Mouse (Mus musculus) megakaryocyte, adult 5-6 weeks (primary cell): ENCODE measurements around the gene Slc34a2. TPM values are rescaled to one million over a fixed set of nuclear protein-coding genes. Genes with fewer than 3 reads are reported as not detected.

Source experiments
- ATAC-seq: 2 replicates; pipeline ENCODE4 v1.8.0; 2016; ENCODE audit warnings: mild to moderate bottlenecking, inconsistent platforms; ENCODE audit not compliant: poor library complexity, severe bottlenecking
- total RNA-seq, 2 experiments: library from RNA; stranded (forward) in 1 of 2; stranded (reverse) in 1 of 2; fragments of 153-499, 151-499 nt in 1 of 2; fragments of 221-1000, 200-1000 nt in 1 of 2; gene quantifications; 2 replicates each; pipeline versions ENCODE4 v1.2.3 to v1.2.4; 2015 to 2017

Gene Slc34a2
- total RNA-seq, 2 experiments from 2014 or later, result not detected

DNA sequence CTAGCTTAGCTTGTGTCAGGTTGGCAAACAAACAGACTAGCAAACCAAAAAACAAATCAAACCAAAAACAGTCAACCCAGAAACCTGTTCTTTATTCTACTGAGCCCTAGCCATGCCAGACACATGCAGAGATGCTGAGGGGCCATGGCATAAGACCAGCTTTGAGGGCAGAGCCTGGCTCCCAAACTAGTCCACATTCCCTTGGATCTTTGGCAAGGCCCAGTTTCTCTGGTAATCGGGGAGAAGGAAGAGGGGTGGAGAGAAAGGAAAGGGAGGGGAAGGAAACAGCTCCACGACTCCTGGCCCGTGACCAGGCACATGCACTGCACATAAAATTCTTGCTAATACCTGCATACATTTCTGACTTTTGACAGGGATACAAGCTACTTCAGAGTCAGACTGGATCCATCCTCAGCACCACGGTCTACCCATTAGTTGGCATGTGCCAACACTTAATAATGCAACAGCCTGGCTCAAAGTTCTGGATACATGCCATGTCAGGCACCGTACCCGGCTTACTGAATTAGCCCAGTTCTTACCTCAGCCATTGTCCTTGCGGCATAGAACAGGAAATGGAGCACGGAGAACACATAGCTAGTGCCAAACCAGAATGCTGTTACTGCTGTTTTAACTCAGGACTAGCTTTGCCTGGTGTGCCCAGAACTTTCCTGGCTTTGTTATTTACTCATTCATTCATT is 12.5 kb upstream of the Slc34a2 start:
- no peak for ATAC-seq

DNA sequence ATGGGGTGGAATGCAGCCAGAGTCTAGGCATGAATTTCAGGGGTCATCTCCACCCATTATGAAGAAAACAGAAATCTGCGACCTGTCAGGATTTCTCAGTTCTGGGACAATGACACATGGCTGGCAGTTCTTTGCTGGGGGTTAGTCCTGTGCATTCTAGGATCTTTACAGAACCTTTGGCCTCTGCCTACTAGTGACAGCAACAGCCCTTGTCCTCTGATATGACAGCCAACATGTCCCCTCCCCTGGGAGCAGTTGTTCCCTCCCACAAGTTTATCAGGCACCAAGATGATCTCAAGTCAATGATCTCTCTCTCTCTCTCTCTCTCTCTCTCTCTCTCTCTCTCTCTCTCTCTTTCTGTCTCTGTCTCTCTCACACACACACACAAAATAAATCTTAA is 6.5 kb upstream of the Slc34a2 start:
- no peak for ATAC-seq

DNA sequence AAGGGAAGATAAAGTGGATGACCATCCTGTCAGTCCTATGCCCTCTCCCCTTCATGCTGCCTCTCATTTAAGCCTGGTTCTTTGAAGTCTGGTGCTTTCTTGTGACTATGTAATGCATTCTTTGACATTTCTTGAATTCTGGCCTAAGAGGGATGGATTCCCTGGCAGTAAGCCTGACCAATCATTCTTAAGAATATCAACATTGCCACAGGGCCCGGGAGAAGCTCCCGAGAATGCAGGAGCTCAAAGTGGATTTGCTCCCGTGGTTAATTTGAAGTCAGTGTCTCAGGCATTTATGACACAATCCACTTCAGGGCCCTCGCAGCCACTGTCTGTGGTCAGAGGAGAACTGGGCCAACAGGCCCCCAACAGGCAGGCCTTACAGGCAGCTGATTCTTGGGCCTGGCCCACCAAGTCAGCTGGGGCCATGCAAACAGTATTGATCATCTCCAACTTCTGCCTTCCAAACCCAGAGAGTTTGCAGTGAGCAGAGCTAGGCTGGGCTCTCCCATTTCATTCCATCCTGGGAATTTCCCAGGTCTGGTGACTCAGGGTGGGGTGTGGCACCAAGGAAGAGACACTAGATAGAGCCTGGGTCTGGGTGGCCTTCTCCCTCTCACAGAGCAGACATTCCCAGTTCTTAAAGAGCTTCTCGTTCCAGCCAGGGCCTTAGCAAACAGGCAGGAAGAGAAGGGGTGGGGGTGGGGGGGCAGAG is 4.3 kb downstream of the Slc34a2 start:
- ATAC-seq, result no peak

DNA sequence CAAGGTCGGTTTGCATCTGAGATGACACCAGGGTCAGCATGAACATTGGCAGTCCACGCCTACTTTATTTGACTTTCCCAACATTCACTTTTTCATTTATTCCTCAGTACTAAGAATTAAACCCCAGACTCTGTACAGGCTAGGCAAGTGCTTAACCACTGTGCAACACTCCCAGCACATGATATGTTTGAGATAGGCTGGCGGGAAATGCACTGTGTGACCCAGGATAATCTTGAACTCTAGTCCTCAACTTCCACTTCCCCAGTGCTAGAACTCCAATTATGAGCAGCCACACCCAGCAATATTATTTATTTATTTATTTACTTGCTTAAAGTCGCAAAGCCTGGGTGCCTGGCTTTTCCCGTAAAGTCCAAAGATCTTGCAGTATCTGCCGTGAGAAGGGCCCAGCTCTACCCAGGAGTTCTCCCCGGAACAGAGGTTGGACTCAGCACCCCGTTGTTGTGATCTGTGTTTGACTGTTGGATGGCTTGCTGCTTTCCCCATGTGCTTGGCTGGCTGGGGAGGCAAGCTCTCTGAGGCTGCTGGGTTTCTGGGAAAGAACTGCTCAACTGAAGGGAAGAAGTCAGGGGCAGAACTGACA is 5.0 kb downstream of the Slc34a2 start:
- no peak for ATAC-seq

DNA sequence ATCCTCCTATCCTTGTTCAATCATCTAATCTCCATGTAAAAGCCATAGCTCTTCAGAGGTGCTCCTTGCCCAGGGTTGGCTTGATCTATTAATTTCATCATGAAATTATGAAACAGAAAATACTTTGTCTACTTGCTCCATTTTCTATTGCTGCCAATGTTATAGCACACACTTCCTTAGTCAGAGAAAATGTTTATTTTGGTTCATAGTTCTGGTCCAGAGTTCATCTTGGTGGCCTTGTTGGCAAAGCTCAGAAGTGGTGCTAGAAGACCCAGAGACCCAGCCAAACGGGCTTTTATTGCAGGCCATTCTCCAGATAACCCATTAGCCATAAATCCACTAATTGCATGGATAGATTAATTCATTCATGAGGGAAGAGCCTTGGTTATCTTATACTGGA is 5.8 kb downstream of the Slc34a2 start:
- ATAC-seq, result no peak

DNA sequence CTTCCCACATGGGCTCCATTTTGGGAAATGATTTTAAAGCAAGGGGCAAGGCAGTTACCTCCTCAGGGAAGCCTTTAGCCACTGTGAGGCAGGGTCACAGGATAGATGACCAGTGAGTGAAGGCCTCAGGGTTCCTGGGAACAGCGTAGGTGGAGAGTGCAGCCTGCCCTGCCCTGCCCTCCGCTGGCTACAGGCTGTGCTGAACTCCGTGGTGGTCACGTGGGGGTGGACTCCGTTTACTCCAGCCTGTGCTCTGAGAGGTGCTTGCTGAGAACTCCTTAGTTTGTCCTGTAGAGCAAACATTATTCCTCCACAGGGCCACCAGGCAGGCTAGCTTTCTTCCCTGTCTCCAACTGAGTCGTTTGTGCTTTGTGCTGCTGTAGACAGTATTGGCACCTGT is 10.1 kb downstream of the Slc34a2 start:
- ATAC-seq, result no peak

DNA sequence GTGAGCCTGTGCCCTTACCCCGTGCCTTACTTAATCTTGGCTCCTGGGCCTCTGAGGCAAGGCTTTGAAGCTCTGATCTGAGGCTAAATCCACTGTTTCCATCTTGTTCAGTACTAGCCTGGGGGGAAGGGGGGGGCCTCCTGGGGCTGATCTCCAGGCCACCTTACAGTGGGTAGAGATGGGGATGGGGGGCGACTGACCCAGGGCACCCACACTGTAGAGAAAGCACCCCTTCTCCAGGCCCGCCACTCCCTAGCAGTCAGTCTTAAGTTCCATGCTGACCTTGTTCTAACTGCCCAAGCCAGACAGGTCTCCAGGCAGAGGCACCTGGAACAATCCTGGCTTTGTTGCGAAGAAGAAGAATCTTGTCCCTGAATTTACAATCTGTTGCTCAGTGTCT is 10.7 kb downstream of the Slc34a2 start:
- ATAC-seq, result no peak

DNA sequence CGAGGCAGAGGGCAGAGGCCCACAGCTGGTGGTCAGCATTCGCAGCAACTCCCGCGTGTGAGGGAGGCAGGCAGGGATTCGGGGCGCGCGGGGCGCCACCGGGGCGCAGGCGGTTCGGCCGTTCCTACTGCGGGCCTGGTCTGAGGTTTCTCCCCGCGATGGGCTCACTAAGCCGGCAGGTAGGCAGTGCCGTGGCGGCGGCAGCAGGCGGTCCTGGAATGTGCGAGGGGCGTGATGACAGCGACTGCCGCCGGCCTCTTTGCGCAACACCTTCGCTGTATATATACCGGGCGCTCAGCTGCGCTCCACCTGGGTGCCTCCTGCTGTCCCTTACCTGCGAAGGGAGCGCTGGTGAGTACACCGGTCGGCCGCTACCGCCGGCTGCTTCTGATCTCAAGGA is 11.2 kb downstream of the Slc34a2 start:
- no peak for ATAC-seq

DNA sequence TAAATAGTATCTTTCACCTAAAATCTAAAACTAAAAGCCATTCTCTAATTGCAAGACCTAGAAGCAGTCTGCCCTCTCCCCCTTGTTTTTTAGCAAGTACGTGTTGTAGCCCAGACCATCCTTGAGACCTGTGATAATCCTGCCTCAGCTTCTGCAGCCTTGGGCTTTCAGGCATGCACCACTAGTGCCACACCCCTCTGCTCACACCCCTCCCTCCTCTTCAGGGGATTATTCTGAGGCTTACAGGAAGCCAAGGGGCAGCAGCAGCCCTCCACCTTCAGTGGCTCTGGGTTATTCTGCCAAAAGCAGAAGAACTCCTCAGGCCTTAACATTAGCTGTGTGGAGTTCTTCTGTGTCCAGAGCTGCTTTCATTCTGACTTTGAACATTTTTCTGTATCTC is 13.1 kb downstream of the Slc34a2 start:
- ATAC-seq, result no peak

DNA sequence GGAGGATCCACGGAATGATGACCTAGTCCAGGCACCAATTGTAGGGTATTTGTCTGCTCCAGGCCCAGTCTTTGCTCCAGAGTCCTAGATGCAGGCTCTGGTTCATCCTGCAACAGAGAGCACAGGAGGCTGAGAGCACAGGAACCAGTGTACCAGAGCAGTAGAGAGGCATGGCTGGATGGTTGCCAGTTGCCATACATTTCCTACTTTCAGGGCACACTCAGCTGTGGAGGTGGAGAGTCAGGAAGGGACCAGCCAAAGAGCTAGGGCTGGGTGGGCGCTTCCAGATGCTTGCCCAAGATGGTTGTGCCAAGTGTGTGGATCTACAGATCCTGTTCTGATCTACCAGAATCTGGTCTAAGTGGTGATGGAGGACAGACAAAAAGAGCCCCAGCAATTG is 15.4 kb downstream of the Slc34a2 start:
- ATAC-seq, result no peak

DNA sequence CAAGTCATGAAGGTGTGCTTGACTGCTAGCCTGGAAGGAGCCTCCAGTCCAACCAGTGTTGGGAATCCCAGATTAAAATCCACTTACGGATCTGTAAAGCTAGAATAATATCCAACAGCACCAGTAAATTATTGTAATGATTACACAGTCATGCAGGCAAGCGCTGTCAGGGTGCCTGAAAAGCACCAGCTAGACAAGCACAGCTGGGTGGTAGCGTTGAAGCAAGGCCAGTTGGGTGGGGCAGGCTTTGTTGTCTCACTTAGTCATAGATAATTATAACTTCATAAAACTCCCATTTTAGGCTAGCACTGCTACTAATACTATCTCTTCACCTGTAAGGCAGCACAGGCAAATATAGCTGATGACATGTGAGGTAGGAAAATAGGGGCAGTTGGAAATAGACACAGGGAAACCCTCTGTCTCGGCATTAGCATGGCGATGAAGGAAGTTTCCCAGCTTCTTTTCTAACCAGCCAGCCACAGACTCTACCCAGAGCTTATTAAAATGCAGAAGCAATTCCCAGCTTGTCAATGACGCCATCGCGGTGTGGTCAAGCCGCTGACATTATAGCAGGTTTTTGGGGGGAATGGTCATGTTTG is 23.8 kb downstream of the Slc34a2 start:
- ATAC-seq, result no peak

DNA sequence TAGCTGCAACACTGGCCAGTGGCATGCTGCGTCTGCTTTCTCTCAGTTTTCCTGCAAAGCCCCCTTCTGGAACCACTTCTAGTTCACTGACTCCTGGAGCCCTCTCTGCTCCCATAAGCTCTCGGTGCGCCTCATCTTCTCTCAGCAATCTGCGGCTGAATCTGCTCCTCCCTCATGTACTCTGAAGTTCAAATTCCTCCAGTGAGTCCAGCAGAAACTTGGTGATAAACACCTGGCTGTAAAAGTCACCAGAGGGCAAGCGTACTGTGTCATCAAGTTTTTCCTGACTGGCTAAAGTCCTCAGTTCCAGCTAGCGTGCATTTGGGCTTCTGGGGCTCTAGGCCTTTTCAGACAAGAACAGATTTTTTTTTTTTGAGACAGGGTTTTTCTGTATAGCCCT is 36.7 kb downstream of the Slc34a2 start:
- no peak for ATAC-seq

DNA sequence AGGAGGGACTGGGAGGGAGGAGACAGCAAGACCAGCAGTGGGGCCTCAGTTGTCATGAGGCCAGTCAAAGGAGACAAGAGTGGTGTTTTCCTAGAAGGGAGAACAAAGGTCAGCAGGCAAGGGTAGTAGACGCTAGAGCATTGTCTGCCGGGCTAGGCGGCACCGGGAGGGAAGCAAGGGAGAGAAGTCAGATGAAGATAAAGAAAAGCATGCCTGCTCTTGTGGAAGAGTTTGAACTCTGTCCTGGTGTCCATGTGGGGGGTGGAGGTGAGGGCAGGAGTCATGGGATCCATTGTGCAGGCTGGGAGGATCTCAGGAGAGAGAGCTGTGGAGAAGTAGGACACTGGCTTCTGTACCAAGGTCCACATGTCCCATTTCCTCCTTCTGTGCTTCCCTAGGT is 40.6 kb downstream of the Slc34a2 start:
- ATAC-seq, result no peak

DNA sequence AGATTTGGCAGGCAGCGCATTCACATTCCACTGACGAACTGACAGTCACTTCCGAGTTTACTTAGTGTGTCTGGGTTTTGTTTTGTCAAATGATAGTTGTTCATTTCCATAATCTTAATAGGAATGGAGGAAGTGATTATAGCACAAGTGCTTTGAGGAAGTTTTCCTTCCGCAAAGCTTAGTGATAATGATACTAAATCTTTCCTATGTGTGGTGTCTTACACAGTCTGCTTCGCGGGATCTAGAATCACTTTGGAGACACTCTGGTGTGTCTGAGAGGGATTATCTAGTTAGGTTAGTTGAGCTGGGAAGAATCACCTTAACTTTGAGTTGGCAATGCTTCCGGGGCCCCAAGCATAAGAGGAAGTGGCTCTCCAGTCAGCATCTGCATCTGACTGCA is 49.6 kb downstream of the Slc34a2 start:
- ATAC-seq, result no peak

DNA sequence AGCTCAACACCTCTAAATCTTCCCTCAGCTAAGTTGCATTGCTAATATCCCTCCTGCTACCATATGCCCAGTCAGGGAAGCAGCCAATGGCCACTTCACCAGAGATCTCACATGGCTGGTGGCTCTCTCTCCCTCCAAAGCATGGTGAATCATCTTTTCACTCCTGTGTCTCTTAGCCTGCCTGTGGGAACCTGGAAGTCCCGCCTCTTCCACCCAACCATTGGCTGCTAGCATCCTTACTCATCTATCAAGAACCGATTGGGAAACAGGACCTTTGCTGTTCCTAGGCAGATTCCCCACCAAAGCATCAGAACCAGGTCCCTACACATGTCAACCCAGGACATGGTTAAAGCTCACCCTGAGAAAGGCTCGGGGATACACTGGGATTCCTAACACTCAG is 53.5 kb downstream of the Slc34a2 start:
- no peak for ATAC-seq

DNA sequence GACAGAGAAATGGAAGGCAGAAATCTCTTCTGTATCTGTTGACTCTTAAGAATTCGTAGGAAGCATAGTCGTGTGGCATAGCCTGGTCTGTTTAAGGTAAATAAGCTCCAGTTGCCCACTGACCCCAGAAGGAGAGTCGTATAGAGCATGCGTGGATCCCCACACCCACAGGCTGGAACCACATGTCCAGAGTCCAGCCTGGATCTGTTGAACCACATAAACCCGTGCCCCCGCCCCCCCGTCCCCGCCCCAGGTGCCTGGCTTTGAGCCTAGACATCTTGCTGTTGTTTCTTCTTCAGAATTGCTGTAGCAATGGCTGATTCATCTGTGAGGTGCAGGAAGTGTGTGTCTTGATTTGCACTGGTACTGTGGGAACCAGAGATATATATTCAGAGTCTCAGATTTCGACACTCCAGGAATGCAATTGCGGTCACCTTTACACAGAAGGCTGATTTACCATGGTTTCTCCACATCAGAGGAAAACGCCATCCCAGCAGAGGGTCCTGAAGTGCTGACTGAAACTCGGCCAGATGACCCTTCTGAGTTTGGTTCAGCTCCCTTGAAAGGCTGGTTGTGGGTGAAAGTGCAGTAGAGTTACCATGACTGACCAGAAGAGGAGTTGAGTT is 64.1 kb downstream of the Slc34a2 start:
- ATAC-seq, result no peak

DNA sequence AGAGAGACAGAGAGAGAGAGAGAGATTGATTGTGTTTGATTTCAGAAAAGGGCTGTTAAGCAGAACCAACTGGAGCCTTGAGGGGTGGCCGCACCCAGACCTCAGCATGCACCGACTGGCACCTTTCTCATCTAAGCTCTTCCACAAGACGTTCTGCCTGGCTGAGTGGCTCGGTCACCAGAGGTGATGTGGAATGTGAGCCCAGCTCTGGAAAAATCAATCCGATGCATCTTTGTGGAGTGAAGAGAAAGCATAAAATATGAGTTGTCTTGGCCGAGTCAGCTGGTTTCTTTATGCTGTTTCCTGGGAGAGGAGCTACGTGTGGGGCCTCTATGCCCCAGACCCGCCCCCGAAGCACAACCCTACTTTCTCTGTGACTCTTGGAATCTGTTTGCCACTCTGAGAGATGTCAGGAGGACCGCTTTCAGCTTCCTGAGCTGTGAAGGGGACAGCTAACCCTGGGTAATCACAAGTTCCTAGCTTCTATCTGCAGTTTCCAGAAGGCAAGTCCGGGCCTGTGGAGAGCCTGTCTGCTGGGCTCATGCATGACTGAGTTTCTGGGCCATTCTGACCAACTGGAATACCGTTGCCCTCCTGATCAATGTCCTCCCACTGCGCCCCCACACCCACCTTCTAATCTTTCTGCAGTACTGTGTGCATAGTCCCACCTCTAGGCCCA is 66.4 kb downstream of the Slc34a2 start:
- ATAC-seq, result no peak

DNA sequence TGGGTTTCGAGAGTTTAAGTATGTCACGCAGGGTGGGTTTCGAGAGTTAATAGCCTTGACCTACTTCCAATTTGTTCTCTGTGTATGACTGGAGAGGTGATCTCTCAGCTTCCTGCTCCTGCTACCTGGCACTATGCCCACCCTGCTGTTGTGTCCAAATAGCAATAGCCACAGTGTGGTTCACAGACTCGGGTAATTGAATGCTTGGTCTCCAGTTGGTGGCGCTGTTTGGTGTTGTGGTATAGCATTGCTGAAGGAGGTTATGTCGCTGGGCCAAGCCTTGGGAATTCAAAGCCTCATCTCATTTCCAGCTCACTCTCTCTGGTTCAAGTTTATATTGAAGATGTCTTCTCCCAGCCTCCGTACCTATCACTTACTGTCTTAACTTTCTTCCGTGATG is 67.8 kb downstream of the Slc34a2 start:
- ATAC-seq, result no peak

DNA sequence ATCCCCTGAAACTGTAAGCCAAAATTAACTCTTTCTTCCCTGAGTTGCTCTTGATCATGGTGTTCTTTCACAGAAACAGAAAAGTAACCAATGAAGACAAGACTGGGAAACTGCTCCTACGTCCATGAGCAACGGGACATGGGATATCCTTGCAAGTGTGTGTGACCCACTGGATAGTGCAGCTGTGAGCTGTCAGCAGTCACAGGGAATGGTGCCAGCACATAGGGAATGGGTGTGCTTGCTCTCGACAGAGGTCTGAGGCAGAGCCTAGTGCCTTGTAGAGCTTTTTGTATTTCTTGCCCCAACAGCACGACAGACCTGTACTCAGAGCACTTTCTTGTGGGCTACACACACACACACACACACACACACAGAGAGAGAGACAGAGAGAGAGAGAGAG is 68.2 kb downstream of the Slc34a2 start:
- ATAC-seq, result no peak

DNA sequence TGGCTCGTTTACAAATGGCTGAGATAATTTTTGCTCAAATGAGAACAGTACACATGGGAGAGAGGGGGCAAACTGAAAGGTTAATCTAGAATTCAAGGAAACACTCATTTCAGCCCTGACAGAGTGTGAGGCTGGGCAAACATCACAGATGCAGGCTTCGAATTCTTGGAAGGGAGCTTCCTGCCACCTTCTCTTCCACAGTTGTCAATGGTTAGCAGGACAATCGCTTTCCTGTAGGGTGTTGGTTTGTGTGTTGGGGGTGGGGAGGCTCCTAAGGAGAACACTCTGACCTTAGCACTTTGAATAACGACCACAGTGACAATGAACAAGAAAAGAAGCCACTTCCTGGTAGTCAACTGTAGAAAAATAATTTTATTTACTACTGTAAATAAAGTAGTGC is 68.8 kb downstream of the Slc34a2 start:
- ATAC-seq, result no peak

DNA sequence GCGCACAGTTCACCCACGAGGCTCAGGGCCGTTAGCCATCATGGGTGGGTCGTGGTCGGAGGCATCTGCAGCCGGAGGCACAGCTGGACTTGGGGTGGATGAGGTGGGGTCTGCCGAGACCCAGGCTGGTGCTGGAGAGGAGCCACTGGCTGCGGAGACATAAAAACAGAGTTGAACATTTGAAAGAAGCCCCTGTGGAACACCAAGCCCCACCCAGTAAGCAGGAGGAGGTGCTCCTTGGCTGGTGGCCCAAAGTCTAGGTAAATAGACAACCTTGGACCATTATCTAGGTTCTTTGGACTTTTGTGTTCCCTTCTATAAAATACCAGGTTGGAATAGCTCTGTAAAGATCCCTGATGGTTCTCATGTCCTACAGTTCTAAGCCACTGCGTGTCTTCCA is 70.1 kb downstream of the Slc34a2 start:
- ATAC-seq, result no peak
